Mouse (Mus musculus) bone marrow macrophage, adult 2 months (primary cell): Measurements from ENCODE around the gene Ccdc181.

ENCODE experiments used
- CTCF ChIP-seq: IDR thresholded peaks from 2 replicates; pipeline ENCODE4 v1.5.1; 2012; ENCODE audit warnings: low read depth, mild to moderate bottlenecking, low read length, moderate library complexity
- POLR2A ChIP-seq: IDR thresholded peaks from 2 replicates; pipeline ENCODE4 v1.6.1; 2012; ENCODE audit warnings: mild to moderate bottlenecking, low read depth, low read length, borderline replicate concordance

DNA sequence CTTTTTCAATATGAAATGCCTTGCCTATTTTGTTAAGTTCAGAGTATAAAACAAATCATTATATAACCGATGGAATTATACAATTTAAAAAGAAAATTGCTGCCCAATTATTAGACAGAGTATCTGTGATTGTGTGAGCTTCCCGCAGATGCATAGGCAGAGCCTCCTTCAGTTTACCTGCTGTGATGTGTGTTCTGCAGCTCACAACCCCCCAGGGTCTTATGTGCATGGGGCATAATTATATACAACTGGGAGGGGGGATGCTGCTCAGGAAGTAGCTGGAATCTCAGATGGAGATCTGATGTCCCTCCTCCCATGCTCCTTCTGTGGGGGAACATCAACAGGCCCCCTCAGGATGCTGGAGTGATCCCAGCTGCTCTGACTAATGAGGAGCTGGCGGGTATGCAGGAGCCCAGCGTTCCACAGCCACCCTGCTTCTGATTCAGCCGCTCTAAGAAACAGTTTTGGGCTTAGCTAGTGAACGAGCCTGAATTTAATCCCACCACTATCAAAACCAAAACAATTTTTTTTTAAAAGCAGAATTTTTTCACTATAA, 51.3 kb downstream of the Ccdc181 start:
- TF ChIP-seq CTCF (no peak), POLR2A (no peak)
